In genomic region chr19:57611291-57612178, GRCm38 (mm10) we compare ENCODE assay signal across 8 mouse cellular contexts. TPM values are rescaled to one million over a fixed set of nuclear protein-coding genes. Genes with fewer than 3 reads are reported as not detected.
DNase-seq lines count a peak whose midpoint lies in the region; ATAC-seq lines count a peak whose summit lies in the region.

No protein-coding gene starts in this region.

- peak; percentile 26 to 27 for DNase-seq in cerebellum, postnatal 36 days
- peak; percentile 52 for DNase-seq in gastrocnemius, postnatal 25 days
- peak; percentile 57 to 62 for DNase-seq in spleen, postnatal 10 days (ENCODE audit: low spot score in 2 of 2)

- H3K4me3 ChIP-seq in erythroblast, embryonic 14.5 days (replicated peaks) = peak overlapping the region; percentile 82
- peak overlapping the region; percentile 93 for H3K4me3 ChIP-seq in intestine, embryonic 16.5 days (ENCODE audit: low read length)
- H3K4me3 ChIP-seq in limb, embryonic 12.5 days (replicated peaks) = peak overlapping the region; percentile 95
- peak overlapping the region; percentile 93 for H3K4me3 ChIP-seq in midbrain, embryonic 12.5 days

- no peaks in the 10 kb centered on the region for H3K36me3 ChIP-seq in erythroblast, embryonic 14.5 days (ENCODE audit: control insufficient read depth)
- H3K36me3 ChIP-seq in intestine, embryonic 16.5 days (ENCODE audit: control insufficient read depth, insufficient read depth, low read length) = no peaks in the 10 kb centered on the region
- H3K36me3 ChIP-seq in limb, embryonic 12.5 days = no peaks in the 10 kb centered on the region
- no peaks in the 10 kb centered on the region for H3K36me3 ChIP-seq in midbrain, embryonic 12.5 days

- under 1% methylated on average over 56 of the region's 57 CpGs for WGBS in intestine, embryonic 16.5 days
- 2% methylated on average over 54 of the region's 57 CpGs for WGBS in limb, embryonic 12.5 days
- WGBS in midbrain, embryonic 12.5 days = under 1% methylated on average over 56 of the region's 57 CpGs

- peaks cover 29% of the 10 kb centered on the region for H3K4me1 ChIP-seq in erythroblast, embryonic 14.5 days (ENCODE audit: control insufficient read depth)
- peaks cover 6% of the 10 kb centered on the region for H3K4me1 ChIP-seq in intestine, embryonic 16.5 days (ENCODE audit: control insufficient read depth, insufficient read depth, low read length)
- H3K4me1 ChIP-seq in limb, embryonic 12.5 days (replicated peaks) = peaks cover 38% of the 10 kb centered on the region
- peaks cover 25% of the 10 kb centered on the region for H3K4me1 ChIP-seq in midbrain, embryonic 12.5 days

- H3K9me3 ChIP-seq in erythroblast, embryonic 14.5 days (ENCODE audit: control insufficient read depth, low read length) = no peaks in the 10 kb centered on the region
- H3K9me3 ChIP-seq in intestine, embryonic 16.5 days (ENCODE audit: control insufficient read depth, low read length) = no peaks in the 10 kb centered on the region
- no peaks in the 10 kb centered on the region for H3K9me3 ChIP-seq in limb, embryonic 12.5 days
- H3K9me3 ChIP-seq in midbrain, embryonic 12.5 days = no peaks in the 10 kb centered on the region

- H3K9ac ChIP-seq in intestine, embryonic 16.5 days (ENCODE audit: low read depth, low read length) = peak overlapping the region; percentile 90
- peak overlapping the region; percentile 95 for H3K9ac ChIP-seq in limb, embryonic 12.5 days (replicated peaks)
- peak overlapping the region; percentile 95 for H3K9ac ChIP-seq in midbrain, embryonic 12.5 days (replicated peaks)

- peaks cover 38% of the 10 kb centered on the region for H3K27me3 ChIP-seq in erythroblast, embryonic 14.5 days (ENCODE audit: control insufficient read depth)
- no peaks in the 10 kb centered on the region for H3K27me3 ChIP-seq in intestine, embryonic 16.5 days (replicated peaks; ENCODE audit: control insufficient read depth, insufficient read depth, low read length)
- H3K27me3 ChIP-seq in limb, embryonic 12.5 days = no peaks in the 10 kb centered on the region
- no peaks in the 10 kb centered on the region for H3K27me3 ChIP-seq in midbrain, embryonic 12.5 days

- no peak for ATAC-seq in erythroblast, adult 5-6 weeks (replicated peaks; ENCODE audit: low FRiP score, poor library complexity, severe bottlenecking)
- peak; percentile 85 for ATAC-seq in intestine, embryonic 16.5 days
- ATAC-seq in limb, embryonic 12.5 days (ENCODE audit: insufficient number of reproducible peaks, insufficient read depth, low FRiP score, low TSS enrichment, low read depth) = peak; percentile 82
- peak; percentile 68 for ATAC-seq in midbrain, embryonic 12.5 days (ENCODE audit: low FRiP score, low read depth)

- H3K27ac ChIP-seq in intestine, embryonic 16.5 days (ENCODE audit: low read length) = peak overlapping the region; percentile 96
- H3K27ac ChIP-seq in limb, embryonic 12.5 days = peak overlapping the region; percentile 98
- H3K27ac ChIP-seq in midbrain, embryonic 12.5 days (replicated peaks) = peak overlapping the region; percentile 97

- H3K4me2 ChIP-seq in intestine, embryonic 16.5 days (ENCODE audit: low read depth, low read length) = peak overlapping the region; percentile 97
- peak overlapping the region; percentile 98 for H3K4me2 ChIP-seq in limb, embryonic 12.5 days
- H3K4me2 ChIP-seq in midbrain, embryonic 12.5 days (replicated peaks) = peak overlapping the region; percentile 99

RNA-seq across cellular contexts. Expression of gene Atrnl1, which starts 0.7 kb away (rescaled TPM):
- 0.01 and 0.02 TPM in 2 replicates for polyA plus RNA-seq in erythroblast, embryonic 14.5 days (2012)
- total RNA-seq in erythroblast, adult 5-6 weeks (2015; ENCODE audit: low replicate concordance) = 2.9 and 3.5 TPM in 2 replicates
- 3.1 and 4.2 TPM in 2 replicates for total RNA-seq in erythroblast, adult 5-6 weeks (2017; ENCODE audit: low replicate concordance)
- 1 to 10 TPM; 7.2 to 7.5 TPM for total RNA-seq in gastrocnemius, postnatal 25 days (2021)
- 2.8 and 3.3 TPM in 2 replicates for polyA plus RNA-seq in intestine, embryonic 16.5 days (2015; fragmentation: Nextera tagmentation; extraction: Ambion mirVana)
- 8.2 and 9.6 TPM in 2 replicates for polyA plus RNA-seq in limb, embryonic 12.5 days (2016; fragmentation: Nextera tagmentation; extraction: Ambion mirVana)
- polyA plus RNA-seq in midbrain, embryonic 12.5 days (2016; fragmentation: Nextera tagmentation; extraction: Ambion mirVana) = 10.9 and 11.2 TPM in 2 replicates
